Mouse (Mus musculus): ENCODE measurements at regions not wholly inside any gene's neighbourhood (a gene's known extent, or its start where the extent isn't known, plus 50 kb on each side); places are given as distances from the start of the nearest gene placed in this dataset.
A peak's percentile ranks its signal among the peaks of the same experiment; 100 is the strongest.

DNA sequence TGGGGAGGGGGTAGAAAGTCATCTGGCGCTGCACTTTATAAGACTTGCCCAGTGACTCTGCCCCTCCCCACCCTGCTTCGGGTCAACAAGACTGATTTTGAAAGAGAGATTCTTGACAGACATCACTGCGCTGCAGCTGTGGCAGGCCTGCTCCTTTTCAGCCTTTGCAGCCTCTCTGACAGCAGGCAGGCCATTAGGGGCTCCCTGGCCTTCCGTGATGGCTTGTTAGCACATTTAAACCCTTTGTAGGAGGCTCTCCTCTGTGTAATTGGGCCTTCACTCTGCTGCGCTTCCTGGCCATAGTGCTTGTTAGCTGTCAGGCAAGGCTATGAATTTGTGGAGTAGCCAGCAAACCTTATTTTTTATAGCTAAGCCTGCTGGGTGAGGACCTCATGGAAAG lies 232.3 kb upstream of the Wscd1 start:
- DNase-seq, result no peak

- no peak for DNase-seq
Measured at GRCm38 (mm10) chr11:71527691-71528090, 222.0 kb upstream of the Wscd1 start.

DNA sequence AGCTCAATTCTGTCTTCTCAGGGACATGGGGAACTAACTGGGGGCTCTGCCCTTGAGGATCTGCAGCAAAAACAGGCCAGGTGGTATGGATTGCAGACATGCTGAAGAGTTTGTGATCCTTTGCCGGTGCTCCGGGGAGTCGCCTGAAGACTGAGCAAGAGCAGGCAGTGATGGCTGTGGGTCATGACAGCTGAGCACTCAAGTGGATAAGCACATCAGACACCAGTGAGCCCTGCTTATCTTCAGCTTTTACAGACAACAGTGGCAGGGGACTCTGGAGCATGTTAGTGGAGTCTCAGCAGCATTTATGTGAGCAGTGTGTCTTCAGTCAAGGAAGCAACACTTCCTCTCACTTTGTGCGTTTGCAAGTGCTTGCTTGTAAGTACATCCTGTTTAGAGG lies 221.1 kb upstream of the Wscd1 start:
- DNase-seq, result no peak

- no peak for DNase-seq
Measured at GRCm38 (mm10) chr11:71541178-71541845, 208.4 kb upstream of the Wscd1 start.

- peak; percentile 6 for DNase-seq
Measured at GRCm38 (mm10) chr11:71557412-71557811, 192.3 kb upstream of the Wscd1 start.

DNA sequence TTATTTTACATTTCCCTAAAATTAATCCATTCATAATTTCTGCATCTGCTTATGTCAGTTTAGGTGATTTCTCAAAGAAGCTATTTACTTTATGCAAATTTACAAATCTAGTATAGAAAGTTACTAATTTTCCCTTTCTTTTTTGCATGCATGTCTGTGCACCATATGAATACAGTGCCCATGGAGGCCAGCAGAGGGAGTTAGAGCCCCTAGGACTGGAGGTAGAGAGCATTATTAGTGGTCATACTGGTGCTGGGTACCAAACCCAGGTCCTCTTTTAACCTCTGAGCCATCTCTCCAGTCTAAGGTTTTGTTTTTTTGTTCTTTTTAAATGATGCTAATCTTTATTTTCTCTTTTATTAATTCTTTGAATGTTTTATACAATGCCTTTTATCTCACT lies 184.9 kb upstream of the Wscd1 start:
- DNase-seq, result no peak

- no peak for DNase-seq
Measured at GRCm38 (mm10) chr11:71576801-71577200, 172.9 kb upstream of the Wscd1 start.

DNA sequence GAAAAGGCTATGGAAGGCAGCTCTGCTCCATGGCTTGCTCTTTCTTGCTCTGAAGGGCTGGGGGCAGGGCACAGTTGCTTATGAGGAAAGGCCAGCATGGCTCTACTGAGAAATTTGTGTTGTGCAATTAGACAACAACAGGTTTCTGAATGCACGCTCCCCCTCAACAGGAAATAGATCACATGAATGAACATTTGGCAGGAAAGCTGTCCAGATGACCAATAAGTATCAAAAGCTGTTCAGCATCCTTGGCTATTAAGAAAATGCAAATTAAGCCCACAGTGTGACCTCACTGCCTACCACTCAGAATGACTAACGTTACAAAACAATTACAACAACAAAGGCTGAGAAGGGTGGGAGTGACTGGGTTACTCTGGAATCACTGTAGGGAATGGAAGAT lies 167.9 kb upstream of the Wscd1 start:
- DNase-seq, result no peak

- DNase-seq, result no peak
Measured at GRCm38 (mm10) chr11:71591014-71591413, 158.7 kb upstream of the Wscd1 start.

DNA sequence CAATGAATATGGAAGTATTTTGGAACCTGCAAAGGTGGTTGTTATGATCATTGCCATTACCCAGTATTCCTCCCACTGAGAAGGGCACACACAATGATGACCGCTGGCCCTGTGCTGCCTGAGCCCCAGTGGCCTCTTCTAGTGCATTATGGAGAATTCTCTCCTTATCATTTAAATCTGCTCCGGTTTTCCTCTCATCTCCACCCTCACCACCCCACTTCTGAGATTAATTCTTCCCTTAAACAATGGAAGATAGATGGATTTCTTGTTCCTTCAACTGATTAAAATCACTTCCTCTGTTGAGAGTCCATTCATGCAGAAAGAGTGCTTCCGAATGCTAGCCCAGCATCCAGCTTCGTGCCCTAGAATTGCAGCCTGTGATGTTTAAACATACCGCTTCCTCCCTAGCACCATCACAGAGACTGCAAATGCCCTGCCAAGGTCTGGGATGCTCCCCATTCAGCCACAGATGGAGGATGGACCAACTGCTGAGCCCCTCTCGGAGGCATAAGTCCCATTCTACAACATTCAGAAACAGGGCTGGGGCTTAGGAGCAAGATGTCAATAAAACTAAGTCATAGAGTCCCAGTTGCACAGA lies 155.4 kb upstream of the Wscd1 start:
- DNase-seq, result no peak

GRCm38 (mm10) chr11:71597709-71598108 lies 152.0 kb upstream of the Wscd1 start:
- DNase-seq, result no peak

DNA sequence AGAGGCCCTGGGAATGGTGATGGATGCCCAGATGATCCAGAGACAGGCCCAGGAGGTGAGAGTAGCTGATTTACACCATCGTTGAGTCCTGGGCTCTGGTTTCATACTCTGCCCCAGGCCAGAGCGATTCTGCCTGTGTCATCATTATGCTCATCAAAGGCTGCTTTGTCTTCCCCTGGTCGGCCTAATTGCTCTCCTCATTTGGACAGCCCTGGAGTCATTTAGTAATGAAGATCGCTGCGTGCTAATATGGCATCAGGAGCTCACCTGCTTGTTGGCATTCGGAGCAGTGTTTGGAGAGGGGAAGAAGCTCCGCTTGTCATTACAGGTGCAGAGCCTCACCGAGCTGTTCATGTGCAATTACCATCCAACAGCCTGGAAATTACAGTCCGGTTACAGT lies 138.9 kb upstream of the Wscd1 start:
- DNase-seq, result no peak

DNA sequence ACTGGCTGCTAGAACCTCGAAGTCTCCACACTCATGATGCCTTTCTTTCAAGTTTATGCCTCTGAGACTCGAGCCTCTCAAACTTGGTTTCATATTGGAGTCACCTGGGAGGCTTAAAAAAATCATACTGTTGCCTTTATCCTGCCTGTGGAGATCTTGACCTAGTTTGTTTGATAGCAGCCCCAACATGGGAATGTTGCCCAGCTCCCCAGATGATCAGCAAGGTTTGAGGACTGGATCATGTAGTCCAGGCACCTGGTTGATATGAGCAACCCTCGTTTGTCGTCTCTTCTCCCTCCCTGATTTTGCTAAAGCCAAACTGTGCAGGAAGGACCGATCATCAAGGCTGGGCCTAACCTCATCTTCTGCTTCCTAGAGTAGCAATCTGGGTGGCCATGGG lies 134.2 kb upstream of the Wscd1 start:
- DNase-seq, result no peak

DNA sequence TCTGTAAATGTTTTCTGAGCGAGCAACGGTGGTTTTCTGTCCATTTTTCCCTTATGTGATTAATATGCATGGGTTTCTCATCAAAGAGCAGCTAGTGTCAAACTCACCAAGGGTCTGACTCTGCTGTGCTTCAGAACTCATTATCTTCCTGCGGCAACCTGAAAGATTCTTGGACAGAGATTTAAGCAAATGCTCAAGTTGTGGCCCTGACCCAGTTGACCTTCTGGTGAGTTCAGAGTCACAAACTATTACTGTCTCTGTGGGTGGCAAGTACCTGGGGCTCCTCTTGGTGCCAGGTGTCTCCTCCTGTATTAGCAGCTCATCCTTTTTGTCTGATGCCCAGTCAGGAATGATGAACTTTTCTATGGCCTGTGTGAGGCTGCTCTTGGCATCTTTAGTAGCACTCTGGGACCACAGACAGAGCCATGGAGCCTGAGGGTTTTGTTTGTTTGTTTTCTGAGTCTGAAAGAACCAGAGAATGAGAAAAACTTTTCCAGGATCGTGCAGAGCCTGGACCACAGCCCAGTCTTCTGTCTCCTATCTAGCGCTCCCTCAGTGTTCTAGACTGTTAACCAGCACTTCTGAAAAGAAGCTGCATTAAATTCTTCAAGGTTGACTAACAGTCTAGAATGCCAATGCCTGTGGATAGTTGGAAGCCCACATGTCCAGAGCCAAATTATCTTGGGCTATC lies 124.1 kb upstream of the Wscd1 start:
- no peak for DNase-seq

- DNase-seq, result no peak
Measured at GRCm38 (mm10) chr11:71636111-71636510, 113.6 kb upstream of the Wscd1 start.

- DNase-seq, result no peak
Measured at GRCm38 (mm10) chr11:71636785-71637184, 112.9 kb upstream of the Wscd1 start.

- DNase-seq, result no peak
Measured at GRCm38 (mm10) chr11:71642886-71643285, 106.8 kb upstream of the Wscd1 start.

DNA sequence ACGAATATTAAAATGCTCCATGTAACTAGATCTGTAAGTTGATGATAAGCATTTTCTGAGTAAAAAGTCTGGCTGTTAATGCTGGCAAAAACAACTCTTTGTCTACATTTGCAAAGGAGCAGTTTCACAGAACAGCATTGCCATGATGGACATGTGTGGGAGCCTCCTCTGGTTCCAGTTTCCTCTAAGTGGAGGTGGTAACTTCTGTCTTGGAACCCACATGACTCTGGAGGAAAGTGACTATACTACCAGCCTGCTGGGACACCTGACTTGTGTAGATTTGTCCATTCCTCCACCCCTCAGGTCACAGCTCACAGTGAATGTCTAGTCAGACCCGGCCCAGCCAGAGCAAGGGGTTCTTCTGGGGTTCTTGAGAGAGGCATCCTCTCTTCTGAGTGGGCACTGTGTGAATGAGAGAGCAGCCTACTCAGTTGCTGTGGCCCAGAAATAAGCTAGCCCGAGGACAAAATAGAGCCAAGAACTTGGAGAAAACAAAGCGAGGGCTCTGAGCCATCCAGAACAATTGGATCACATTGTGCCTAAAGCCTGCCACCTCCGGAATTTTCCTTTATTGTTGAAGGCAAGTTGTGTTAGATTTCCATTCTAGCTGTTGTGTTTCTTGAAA lies 97.9 kb upstream of the Wscd1 start:
- no peak for DNase-seq

DNA sequence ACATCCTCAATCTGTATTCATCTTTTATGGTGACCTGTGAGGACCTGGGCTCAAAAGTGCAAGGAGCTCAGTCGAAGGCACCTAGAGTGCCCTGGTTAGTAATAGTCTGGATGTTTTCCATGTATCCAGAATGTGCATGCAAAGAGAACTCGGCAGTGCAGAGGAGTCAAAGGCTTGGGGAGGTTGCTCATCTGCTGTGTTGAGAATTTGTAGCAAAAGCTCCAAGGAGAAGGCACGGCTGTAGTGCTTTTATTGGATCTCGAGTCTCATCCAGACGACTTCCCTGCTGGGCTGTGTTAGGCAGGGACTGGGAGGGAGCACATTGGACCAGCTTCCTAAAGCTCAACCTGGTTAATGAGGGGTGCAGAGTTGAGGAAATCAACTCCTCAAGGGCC lies 97.3 kb upstream of the Wscd1 start:
- no peak for DNase-seq

DNA sequence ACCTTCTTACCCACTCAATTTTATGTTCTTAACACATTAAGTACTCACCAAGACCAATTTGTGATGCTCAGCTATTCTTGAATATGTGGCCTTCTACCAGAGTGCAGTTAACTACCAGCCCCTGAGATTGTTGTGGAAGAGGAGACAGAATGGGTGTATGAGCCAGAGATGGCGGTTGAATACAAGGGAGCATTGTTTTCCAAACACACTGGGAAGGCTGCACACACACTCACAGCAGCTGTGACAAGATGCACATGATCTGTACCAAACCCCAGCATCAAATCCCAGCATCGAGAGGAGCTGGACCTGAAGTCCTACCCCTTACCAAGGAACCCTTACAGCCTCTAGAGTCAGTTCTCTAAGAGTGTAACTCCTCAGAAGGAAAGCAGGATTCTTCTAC lies 91.4 kb upstream of the Wscd1 start:
- DNase-seq, result no peak

- no peak for DNase-seq
Measured at GRCm38 (mm10) chr11:71670111-71671050, 79.3 kb upstream of the Wscd1 start.
